Mouse (Mus musculus) mouse embryonic stem cell (cell line): ENCODE measurements at regions not wholly inside any gene's neighbourhood (a gene's known extent, or its start where the extent isn't known, plus 50 kb on each side); places are given as distances from the start of the nearest gene placed in this dataset.

ENCODE experiments used
- in situ Hi-C, 2 experiments: fragments of 300-500 bp; cut with MboI; formaldehyde crosslinking; loops; 1 replicate in 1 of 2; 3 replicates in 1 of 2; pipeline ENCODE4 v1.14.3; 2019 to 2020; ENCODE audit warnings: low sequenced_read_pairs in 2 of 2, low pct_unique_long_range_greater_than_20kb in 1 of 2, mixed read lengths in 1 of 2; ENCODE audit not compliant: unreplicated experiment in 1 of 2

- in situ Hi-C loops: loop anchor here (10.0 to 25.0 kb wide), 2 partner anchors 160 to 343 kb away; no protein-coding TSS in a partner anchor
These were observed 59.1 kb upstream of the Mbip start for GRCm38 (mm10) chr12:56404833-56405232.

GRCm38 (mm10) chr12:56404262-56404661 is 58.6 kb upstream of the Mbip start:
- in situ Hi-C loops: loop anchor here (10.0 to 25.0 kb wide), 2 partner anchors 159 to 342 kb away; no protein-coding TSS in a partner anchor

GRCm38 (mm10) chr12:56403626-56404025 is 57.9 kb upstream of the Mbip start:
- in situ Hi-C loops: loop anchor here (10.0 to 25.0 kb wide), 2 partner anchors 159 to 341 kb away; no protein-coding TSS in a partner anchor

GRCm38 (mm10) chr12:56402844-56403243 is 57.1 kb upstream of the Mbip start:
- in situ Hi-C loops: loop anchor here (10.0 to 25.0 kb wide), 2 partner anchors 158 to 341 kb away; no protein-coding TSS in a partner anchor

- in situ Hi-C loops: loop anchor here (10.0 to 25.0 kb wide), 2 partner anchors 157 to 340 kb away; no protein-coding TSS in a partner anchor
These were observed 56.4 kb upstream of the Mbip start for GRCm38 (mm10) chr12:56402137-56402536.
